Mouse (Mus musculus) testis, adult 2 months (tissue): ENCODE measurements around the gene Lbhd1.

ENCODE experiments used
- CTCF ChIP-seq: fragments of 200-500 bp; IDR thresholded peaks from 2 replicates; pipeline ENCODE4 v1.5.1; 2012; ENCODE audit warnings: low read depth, mild to moderate bottlenecking, inconsistent platforms, low read length, moderate library complexity; ENCODE audit not compliant: control insufficient read depth, insufficient read depth, insufficient replicate concordance
- POLR2A ChIP-seq: fragments of 200-500 bp; IDR thresholded peaks from 2 replicates; pipeline ENCODE4 v1.6.1; 2012; ENCODE audit warnings: low read depth, mild to moderate bottlenecking, inconsistent platforms, low read length, moderate library complexity; ENCODE audit not compliant: control insufficient read depth

GRCm38 (mm10) chr19:8898576-8898975 is 15.0 kb downstream of the Lbhd1 start:
- no peak for TF ChIP-seq CTCF
- TF ChIP-seq POLR2A, result no peak
